Mouse (Mus musculus): ENCODE data around the gene Hoxd12.
A peak's percentile ranks its signal among the peaks of the same experiment; 100 is the strongest.

Gene Hoxd12

DNA sequence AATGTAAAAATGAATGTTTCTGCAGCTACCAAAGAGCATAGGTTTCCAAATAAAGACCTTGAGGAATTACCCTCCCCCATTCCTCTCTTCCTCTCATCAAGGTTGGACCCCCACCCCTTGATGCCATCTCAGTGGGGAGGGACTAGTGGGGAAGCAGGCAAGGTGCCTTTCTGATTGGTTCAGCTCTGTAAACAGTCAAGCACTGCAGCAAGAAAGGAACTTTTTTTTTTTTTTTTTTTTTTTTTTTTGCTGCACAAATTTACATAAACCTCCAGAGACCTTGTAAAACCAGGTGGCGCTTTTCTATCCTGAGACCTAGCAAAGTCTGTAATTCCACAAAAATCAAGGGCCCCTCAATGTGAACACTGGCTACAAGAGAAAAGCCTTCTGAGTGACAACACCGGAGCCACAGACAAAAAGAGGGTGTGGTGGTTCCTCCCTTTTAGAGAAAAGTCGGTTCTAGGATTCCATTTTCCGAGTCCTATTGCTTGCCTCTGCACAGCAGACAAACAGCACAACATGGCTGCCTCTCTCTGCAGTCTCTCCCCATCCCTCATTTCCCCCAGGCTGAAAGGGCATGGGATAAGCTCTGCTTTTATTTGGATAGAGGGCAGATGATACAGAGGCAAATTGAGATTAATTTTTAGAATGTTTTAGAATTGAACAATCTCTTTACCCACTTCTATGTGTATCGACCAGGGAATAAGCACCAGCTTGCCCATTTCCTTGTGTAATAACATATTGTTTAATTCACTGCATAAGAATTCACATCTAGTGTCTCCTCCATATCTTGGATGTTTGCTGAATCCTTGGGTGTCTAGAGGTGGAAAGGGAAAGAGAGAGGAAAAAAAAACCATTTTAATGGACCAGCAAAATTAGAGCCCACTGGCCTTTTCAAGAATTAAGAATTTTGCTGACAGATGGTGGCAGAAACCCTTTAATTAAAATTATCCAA lies 34.9 kb downstream of the Hoxd12 start:
- no peak for DNase-seq (ENCODE audit: low spot score in 2 of 2)

DNA sequence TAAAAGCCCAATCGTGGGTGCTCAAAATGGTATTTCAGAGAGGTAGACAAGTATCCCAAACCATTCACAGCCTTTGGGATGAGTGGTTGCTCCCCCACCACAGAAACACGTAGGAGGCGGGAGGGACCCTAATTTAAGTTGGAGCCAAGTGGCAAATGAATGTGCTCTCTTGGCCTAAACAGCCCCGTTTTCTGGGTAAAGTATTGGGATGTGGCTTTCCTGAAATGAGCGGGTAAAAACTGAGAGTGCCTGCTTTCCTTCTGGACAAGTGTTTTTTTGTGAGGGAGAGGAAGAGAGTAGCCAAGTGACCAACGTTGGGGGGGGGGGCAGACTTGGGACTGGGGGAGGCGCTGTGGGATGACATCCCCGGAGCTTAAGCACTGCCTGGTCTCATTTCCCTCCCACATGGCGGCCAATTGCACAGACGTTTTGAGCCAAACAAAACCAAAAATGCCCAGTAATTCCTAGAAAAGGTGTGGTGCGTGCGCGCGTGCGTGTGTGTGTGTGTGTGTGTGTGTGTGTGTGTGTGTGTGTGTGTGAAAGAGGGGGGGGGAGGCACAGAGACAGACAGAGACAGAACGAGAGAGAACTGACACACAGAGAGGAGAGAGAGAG lies 36.2 kb downstream of the Hoxd12 start:
- DNase-seq (ENCODE audit: low spot score in 2 of 2), result no peak

DNA sequence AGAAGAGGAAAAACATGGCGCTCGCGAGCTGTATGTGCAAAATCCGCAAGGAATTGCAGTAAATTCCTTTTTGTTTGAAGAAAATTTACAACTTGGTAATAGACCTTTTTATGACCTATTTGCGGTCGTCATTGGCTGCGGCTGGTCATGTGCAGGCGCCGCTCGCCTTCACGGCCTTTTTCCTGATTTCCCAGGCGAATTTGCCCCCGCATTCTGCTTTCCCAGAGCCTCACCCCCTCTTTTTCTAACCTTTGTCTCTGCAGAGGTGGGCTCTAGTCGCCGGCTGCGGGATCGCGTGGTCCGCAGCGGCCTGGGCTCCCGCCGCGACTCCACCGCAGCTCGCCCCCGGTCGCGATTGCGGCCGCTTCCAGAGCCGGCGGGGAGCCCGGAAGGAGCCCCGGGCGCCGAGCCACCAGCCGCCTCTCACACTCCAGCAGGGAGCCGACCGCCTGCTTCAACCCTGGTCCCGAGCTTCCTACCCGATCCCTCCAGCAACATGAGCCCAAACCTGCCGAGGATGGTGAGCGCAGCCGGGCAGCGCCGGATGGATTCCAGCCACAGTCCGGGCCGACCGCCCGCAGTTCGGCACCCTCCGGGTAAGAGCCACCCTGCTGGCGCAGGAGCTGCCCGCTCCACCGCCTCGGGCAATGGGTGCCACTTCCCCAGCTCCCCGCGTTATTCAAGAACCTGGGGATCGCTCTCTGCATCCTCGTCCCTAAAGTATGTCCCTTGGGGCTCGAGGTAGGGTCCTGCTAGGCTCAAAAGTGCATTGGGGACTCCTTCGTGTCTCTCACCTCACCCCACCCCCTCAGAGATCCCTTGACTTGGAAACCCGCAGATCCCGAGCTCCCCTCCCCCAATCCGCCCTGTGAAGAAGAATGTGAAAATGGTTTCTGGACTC lies 37.2 kb downstream of the Hoxd12 start, which contains the start of the genes Hoxd3 and Hoxd4:
TSS of gene Hoxd3 (plus strand) at position 207 of the 901 bp plus-strand sequence.
TSS of gene Hoxd4 (plus strand) at position 209 of the 901 bp plus-strand sequence.
- DNase-seq (ENCODE audit: low spot score in 2 of 2), result peak; percentile 43 to 83

DNA sequence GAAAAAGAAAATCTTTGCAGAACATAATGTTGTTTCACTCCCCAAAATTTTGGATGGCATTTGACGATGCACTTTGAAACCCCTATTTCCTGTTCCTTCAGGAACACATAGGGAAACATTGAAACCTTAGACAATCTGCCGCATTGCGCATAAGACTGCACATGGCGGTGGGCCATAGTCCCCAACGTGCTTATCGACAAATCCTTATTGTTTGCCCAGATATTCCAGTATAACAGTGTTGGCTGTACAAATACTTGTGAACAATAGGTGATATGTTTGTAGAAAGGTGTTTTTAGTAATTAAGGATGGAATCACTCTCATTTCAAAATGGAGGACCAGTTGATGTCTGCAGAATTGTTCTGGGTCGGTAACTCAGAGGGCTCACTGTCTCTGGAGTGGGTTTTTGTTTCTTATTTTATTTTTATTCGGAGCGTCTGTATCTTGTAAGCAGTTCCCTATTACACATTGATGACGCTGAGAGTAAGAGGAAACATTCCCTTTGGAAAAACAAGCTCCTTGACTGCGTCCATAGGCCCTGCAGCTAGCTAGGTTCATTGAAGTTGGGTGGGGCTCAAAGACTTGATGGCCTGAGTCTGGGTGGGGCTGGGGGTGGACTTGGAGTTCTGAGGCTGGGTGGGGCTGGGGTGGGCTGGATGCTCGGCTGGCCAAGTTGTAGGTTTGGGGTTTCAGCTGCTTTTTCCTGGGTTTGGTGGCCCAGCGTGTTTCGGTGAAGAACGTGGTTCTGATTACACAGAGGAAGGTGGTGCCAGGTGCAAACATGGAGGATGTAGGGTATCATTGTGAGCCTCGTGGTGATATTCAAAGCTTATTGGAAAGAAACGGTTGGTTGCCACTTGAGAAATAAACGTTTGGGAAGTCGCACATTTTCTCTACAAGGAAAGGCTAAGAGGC lies 38.7 kb downstream of the Hoxd12 start:
- no peak for DNase-seq (ENCODE audit: low spot score in 2 of 2)

DNA sequence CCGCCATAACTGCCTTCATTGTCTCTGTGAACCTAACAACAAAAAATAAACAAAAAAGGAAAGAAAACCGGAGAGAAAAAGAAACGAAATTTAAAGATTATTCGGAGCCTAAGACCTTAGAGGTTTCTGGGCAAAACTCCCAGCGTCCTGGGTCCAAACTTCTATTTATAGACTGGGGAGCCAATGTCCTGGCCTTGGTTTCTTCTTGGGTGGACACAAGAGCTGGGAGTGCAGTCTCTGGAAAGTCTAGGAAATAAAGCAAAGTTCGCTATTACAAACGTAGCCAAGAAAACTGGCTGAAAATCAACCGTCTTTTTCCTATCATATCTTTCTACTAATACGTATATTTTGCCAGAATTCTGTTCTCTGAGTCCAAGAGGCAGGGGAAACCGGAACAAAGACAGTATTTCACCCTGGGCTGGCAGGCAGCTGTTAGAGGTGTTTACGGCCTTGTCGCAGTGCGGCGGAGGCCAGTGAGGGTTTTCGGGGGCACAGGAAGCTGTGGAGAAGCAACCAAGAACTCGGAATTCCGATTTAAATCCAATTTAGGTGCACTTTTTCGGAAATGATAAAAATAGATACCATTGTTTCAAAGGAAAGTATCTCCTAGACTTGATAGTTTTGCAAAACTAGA lies 39.5 kb downstream of the Hoxd12 start:
- DNase-seq (ENCODE audit: low spot score in 2 of 2), result no peak

DNA sequence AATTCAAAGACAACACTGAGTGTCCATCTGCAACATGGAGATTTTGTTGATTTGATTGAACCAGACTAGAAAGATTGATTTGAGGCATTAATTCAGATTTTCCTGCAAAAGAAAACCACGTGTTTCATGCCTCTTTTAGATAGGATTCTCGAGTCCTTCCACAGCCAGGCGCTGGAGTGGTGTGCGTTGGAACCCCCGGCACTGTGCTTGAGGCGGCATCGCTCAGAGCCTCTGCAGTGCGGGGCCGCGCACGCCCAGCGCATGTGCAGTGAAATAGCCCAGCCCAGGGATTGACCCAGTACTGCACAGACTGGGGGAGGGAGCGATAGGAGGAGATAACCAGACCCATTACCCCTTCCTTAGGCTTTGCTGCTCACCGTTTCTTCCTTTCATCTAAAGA lies 40.1 kb downstream of the Hoxd12 start:
- no peak for DNase-seq (ENCODE audit: low spot score in 2 of 2)

DNA sequence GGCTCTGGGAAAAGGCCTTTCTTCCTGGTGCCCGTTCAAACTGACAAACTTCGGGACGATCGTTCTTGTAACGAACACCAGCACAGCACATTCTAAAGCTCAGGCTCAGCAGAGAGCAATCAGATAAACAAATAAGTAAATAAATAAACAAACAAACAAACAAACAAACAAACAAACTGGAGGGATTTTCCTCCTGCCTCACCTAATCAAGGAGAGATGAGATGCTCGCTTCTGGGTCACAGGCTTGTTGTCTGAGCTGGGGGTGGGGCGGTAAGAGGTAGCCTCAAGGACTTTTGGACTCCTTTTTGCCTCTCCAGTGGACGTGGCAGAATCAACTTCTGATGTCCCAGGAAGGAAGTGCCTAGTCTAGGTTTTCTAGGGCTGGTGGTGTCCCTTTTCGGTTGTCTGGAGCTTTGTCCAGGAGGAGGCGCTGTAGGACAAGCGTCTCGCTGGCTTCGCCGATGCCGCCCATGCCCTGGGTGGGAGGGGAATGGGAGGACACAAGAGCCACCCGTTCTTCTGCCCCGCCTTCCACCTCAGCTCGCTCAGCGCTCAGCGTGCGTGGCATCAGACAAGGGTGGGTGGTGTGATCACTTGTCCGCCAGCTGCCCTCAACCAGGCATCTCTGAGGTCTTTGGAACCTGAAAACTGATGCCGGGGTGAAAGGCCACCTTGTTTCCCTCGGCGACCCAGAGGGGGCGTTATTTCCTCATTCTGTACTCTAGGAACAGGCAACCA lies 40.9 kb downstream of the Hoxd12 start:
- peak; percentile 84 to 91 for DNase-seq (ENCODE audit: low spot score in 2 of 2)

DNA sequence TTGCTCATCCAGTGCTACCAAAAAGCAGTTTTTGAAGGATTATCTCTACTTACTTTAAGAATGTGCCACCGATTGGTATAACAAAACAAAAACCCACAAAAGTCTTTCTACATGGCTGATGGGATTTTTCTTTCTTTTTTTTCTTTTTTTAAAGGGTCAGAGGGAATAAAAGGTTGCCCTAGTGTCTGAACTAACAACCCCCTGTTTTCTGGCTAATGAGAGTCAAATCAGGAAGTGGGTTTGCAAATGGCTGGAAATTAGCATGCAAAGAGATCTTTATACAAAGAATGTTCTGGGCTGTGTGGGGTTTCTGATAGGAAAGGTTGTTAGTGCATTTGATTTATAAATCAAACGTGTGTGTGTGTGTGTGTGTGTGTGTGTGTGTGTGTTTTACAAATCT lies 45.6 kb downstream of the Hoxd12 start:
- DNase-seq (ENCODE audit: low spot score in 2 of 2), result no peak

DNA sequence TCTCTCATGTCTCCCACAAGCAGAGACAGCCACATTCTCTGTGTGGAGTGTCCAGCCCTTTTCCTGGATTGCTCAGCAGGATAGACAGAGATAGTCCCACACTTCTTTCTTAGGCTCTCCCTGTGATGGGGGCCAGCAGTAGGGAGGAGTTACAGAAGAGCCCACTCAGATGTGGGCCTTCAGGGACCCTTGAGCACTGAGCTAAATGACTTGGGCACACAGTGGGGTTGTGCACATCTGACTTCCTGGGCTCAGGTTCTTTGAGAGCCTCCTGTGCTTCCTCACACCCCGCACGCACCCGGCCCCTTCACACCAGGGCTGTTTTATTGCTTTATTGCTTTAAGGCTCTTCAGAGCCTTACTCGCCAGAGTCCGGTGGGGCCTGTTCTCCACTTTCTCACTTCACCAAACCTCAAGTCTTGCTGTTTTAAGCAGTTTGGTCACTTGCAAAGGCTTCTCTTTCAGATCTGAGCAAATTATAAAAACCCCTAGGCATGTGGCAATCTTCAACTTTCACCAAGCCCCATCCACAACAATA lies 46.2 kb downstream of the Hoxd12 start:
- no peak for DNase-seq (ENCODE audit: low spot score in 2 of 2)

DNA sequence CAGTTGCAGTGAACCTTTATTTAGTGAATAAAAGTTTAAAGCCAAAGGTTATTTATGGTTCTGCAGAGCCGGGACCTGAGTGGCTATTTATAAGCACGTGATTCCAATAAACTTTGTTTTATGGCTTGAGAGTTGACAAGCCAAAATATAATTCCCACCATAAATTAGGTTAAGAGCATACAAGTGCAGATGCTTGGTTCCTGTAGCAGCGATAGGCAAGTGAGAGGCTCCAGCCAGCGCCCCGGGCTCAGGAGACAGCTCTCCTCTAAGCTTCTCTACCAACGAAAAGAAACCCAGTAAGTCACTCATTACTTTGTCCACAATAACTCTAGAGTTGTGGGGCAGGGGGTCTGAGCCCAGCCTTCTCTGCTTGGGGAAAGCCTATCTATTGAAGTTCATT lies 47.1 kb downstream of the Hoxd12 start:
- DNase-seq (ENCODE audit: low spot score in 2 of 2), result no peak

DNA sequence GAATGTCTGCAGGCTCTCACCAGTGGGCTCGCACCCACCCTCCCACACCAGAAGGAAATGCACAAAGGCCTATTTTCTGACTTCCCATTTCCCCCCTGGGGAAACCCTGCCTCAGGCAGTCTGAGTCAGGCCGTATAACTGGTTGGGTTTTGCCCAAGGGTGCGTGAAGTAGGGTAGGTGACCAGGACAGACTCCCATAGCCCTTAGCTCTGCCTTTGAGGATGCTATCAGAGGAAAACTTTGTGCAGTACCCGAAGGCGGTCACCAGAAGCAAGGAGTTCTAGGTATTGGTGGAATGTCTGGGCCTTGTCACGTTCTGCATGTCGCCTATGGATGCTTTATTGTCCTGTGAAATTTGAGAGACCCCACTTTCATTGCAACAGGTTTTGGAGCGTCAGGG lies 48.1 kb downstream of the Hoxd12 start:
- DNase-seq (ENCODE audit: low spot score in 2 of 2), result no peak

DNA sequence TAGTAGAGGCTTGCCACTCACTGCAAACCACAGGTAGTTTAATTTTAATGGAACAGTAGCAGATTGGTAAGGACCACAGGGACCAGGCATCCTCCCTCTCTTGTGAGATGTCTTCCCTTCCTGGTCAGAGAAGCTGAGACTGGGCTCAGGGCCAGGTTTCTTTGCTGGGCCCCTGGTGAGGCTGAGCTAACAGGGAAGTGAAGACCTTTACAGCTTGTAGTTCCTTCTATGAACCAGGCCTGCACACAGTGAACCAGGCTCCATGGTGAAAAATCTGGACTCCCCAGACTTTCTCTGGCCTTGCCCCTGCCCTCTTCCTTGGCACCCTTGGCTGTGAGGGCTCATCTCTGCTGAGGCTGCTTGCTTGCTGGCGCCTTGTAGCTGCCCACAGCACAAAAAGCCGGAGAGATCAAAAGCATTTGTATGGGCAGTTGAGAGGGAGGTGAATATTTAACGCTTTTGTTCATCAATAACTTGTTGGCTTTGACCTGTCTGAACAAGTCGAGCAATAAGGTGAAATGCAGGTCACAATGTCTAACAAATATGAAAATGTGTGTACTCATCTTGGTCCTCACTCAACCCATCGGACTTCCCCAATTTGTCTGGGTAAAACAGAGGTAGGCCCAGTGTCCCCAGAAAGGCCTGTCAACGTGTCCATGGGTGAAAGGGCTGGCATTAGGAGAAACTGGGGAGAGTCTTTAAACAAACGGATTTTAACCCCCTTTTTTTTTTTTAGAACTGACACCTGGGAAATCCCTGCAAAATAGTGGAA lies 49.6 kb downstream of the Hoxd12 start:
- no peak for DNase-seq (ENCODE audit: low spot score in 2 of 2)

DNA sequence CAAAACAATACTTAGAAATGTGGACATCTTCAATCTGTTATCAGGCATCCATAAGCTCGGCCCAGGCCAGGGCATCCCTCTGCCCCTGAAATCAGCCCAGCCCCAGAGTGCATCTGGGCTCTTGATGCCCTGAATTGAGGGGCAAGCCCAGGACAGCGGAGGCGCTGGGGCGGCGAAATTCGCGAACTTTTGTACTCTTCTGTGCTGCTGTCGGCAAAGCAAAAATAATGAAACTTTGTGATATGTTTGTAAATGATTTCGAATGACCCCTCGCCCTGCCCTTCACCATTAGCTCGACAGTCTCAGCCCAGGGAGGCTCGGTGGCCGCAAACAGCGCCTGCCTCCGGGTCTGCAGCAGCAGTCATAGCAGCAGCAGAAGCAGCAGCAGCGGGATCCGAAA lies 50.4 kb downstream of the Hoxd12 start:
- no peak for DNase-seq (ENCODE audit: low spot score in 2 of 2)

DNA sequence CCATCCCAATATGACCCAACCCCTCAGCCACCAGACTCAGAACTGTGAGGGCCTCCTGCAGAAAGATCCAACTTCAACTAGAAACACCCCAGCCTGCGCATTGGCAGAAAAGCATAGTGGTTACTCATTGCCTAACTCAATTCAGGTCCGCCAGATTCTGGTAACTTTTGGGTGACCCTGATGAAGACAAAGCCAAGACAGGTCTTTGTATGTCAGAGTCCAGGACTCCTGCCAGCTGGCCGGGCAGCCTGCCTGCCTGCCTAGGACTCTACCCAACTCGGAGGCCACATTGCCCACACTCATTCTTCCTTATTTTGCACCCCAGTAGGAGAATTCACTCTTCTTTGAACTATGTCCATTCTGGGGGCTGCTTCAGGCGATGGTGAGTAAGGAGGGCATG lies 51.7 kb downstream of the Hoxd12 start, which contains the start of gene Gm28230:
TSS of gene Gm28230 (plus strand) at position 178 of the 400 bp plus-strand sequence.
- DNase-seq (ENCODE audit: low spot score in 2 of 2), result no peak

DNA sequence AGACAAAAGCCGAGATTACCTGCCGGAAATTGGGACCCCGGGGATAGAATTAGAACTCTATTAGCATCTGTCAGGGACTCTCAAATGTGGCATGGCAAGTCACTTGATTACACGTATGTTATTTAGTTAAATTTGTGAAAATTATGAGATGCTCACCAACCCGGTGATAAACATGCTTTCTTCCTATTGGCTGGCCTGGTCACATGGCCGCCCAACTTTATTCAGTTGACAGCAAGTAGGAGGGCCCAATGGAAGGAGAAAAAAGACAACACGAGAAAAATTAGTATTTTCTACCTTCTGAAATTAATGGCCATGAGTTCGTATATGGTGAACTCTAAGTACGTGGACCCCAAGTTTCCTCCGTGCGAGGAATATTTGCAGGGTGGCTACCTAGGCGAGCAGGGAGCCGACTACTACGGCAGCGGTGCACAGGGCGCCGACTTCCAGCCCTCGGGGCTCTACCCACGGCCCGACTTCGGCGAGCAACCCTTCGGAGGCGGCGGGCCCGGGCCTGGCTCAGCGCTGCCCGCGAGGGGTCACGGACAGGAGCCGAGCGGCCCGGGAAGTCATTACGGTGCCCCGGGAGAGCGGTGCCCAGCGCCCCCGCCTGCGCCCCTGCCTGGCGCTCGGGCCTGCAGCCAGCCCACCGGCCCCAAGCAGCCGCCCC lies 52.3 kb downstream of the Hoxd12 start:
- no peak for DNase-seq (ENCODE audit: low spot score in 2 of 2)
